Mouse (Mus musculus): ENCODE measurements around the gene Fbxl7. TPM values are rescaled to one million over a fixed set of nuclear protein-coding genes. Genes with fewer than 3 reads are reported as not detected.
A peak's percentile ranks its signal among the peaks of the same experiment; 100 is the strongest.

Gene Fbxl7
- polyA plus RNA-seq, 1 experiment: 2.9 TPM

DNA sequence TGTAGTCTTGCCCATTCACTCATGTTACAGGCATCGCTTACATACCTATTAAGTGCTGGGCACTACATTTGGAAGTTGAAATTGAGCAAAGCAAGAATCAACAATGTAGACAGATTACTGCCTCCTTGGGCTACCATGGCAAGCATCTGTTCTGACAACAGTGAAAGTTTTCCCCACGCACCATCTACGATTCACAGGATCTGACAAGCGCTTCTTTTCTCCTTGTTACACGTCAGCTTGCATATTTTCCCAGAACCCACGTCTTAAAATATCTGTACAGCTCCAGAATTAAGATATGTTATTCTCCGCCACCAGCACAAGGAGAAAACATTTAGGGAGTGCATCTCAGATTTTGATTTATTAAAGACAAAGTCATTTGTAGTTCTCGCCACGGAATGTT, 213.1 kb downstream of the Fbxl7 start:
- 81% methylated on average over 9 of the region's 9 CpGs for WGBS

DNA sequence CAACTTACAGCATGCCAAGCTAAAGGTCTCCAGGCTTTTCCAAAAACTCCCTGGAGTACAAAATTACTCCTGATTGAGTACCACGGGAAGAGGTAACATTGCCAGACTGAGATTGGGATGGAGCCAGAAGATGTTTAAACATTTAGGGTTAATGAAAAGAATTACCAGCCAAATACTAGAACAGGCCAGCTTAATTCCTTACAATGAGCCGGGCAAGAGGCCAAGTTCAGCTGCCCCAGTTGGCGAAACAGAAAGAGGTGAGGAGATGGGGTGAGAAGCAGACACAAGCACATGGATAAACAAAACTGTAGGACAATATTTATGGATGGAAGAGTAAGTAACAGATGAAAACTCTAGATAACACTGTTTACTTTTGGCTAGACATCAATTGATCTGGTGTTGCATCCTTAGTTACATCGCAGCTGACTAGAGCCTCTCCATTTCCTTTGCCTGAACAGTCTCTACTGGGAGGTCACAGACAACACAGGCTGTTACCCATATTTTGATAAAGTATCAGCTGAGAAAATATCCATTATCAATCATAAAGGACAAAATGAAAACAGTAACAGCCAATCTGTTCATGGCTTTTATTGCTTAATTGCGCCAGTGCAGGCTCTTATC, 222.0 kb downstream of the Fbxl7 start:
- Histone ChIP-seq H3K4me1 (ENCODE audit: control insufficient read depth, insufficient read depth, low read length) (no peaks in the 10 kb centered on the region), H3K27ac (ENCODE audit: insufficient read depth, low read depth, low read length) (no peak overlapping the region), H3K27me3 (replicated peaks; ENCODE audit: control insufficient read depth, insufficient read depth, low read length) (no peaks in the 10 kb centered on the region), H3K36me3 (ENCODE audit: control insufficient read depth, insufficient read depth, low read length) (no peaks in the 10 kb centered on the region), H3K4me3 (ENCODE audit: insufficient read depth, low read depth, low read length) (no peak overlapping the region)
- 52% methylated on average over 5 of the region's 5 CpGs for WGBS
- TF ChIP-seq CTCF (conservative IDR thresholded peaks at IDR 0.05; ENCODE audit: insufficient read depth, insufficient read length, low read depth, low read length) (no peak), POLR2A (IDR thresholded peaks at IDR 0.05; ENCODE audit: low read depth, low read length) (no peak)
- peak; percentile 40 for DNase-seq

More for the DNA sequence above, 213.1 kb downstream of the Fbxl7 start:
- Histone ChIP-seq H3K4me1 (ENCODE audit: control insufficient read depth, insufficient read depth, low read length) (no peaks in the 10 kb centered on the region), H3K27ac (ENCODE audit: insufficient read depth, low read depth, low read length) (no peak overlapping the region), H3K4me3 (ENCODE audit: insufficient read depth, low read depth, low read length) (no peak overlapping the region), H3K36me3 (ENCODE audit: control insufficient read depth, insufficient read depth, low read length) (no peaks in the 10 kb centered on the region), H3K27me3 (replicated peaks; ENCODE audit: control insufficient read depth, insufficient read depth, low read length) (no peaks in the 10 kb centered on the region)
- no peak for DNase-seq
- TF ChIP-seq CTCF (conservative IDR thresholded peaks at IDR 0.05; ENCODE audit: insufficient read depth, insufficient read length, low read depth, low read length) (no peak), POLR2A (IDR thresholded peaks at IDR 0.05; ENCODE audit: low read depth, low read length) (no peak)

DNA sequence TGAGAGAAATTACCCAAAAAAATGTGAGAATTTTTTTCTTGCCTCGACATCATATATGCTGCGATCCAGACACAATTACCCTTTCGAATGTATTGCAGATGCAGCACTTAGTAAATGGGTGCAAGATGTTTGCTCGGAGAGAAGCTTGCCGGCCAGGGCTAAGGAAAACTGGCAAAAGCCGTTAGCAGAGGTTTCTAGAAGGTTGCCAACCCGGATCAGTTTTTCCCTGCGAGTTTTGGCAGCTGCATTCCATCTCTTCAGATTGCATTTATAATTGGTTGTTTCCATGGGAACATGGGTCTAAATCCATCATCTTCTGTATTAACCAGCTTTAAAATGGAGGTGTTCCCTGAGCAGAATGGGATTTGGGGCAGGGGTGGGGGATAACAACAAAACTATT, 240.4 kb downstream of the Fbxl7 start:
- no peak for DNase-seq
- H3K36me3 ChIP-seq (ENCODE audit: control insufficient read depth, insufficient read depth, low read length): no peaks in the 10 kb centered on the region
- 89% methylated on average over 8 of the region's 8 CpGs for WGBS

DNA sequence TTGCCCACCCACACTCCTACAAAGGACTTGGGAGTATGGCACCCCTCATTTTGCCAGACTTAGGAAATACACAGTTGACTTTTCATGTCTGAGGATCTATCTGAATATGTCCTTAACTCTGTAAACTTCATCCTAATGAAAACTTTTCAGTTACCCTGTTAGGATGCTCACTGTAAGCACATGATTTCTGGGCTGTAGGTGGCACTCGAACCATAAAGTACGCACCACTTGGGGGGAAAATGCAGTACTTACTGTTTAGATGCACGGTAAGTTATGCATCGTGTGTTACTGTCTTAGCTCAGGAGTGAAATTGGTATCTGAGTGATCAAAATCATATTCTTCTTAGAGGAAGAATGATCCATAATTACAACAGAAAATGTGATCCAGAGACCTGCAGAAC, 252.8 kb downstream of the Fbxl7 start:
- no peak for TF ChIP-seq POLR2A (IDR thresholded peaks at IDR 0.05; ENCODE audit: low read depth, low read length)
- TF ChIP-seq CTCF (conservative IDR thresholded peaks at IDR 0.05; ENCODE audit: insufficient read depth, insufficient read length, low read depth, low read length): no peak

More for the DNA sequence above, 240.4 kb downstream of the Fbxl7 start:
- TF ChIP-seq CTCF (conservative IDR thresholded peaks at IDR 0.05; ENCODE audit: insufficient read depth, insufficient read length, low read depth, low read length): no peak
- no peak for TF ChIP-seq POLR2A (IDR thresholded peaks at IDR 0.05; ENCODE audit: low read depth, low read length)
- H3K4me1 ChIP-seq (ENCODE audit: control insufficient read depth, insufficient read depth, low read length): no peaks in the 10 kb centered on the region
- H3K4me3 ChIP-seq (ENCODE audit: insufficient read depth, low read depth, low read length): no peak overlapping the region
- H3K27me3 ChIP-seq (replicated peaks; ENCODE audit: control insufficient read depth, insufficient read depth, low read length): no peaks in the 10 kb centered on the region
- H3K27ac ChIP-seq (ENCODE audit: insufficient read depth, low read depth, low read length): no peak overlapping the region

DNA sequence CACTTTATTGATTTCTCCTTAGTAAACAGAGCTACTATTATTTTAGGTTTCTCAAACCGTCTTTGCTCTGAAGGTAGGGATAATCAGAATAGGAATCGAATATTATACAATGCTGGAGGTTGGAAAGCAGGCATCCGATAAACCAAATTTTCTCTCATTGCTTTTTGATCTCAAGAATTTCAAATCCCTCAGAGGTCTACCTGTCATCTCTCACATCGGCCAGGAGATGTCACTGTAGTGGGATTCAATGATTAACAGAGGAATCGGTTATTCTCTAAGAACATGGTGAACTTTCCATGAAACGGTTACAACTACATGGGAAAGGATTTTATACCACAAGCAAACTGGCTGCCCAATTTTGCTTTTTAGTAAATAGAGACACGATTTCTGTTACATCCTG, 255.7 kb downstream of the Fbxl7 start:
- peak; percentile 37 for DNase-seq
- no peak for TF ChIP-seq CTCF (conservative IDR thresholded peaks at IDR 0.05; ENCODE audit: insufficient read depth, insufficient read length, low read depth, low read length)
- TF ChIP-seq POLR2A (IDR thresholded peaks at IDR 0.05; ENCODE audit: low read depth, low read length): no peak
- no peaks in the 10 kb centered on the region for H3K36me3 ChIP-seq (ENCODE audit: control insufficient read depth, insufficient read depth, low read length)
- no peaks in the 10 kb centered on the region for H3K4me1 ChIP-seq (ENCODE audit: control insufficient read depth, insufficient read depth, low read length)
- 49% methylated on average over 7 of the region's 7 CpGs for WGBS
- no peak overlapping the region for H3K27ac ChIP-seq (ENCODE audit: insufficient read depth, low read depth, low read length)
- H3K27me3 ChIP-seq (replicated peaks; ENCODE audit: control insufficient read depth, insufficient read depth, low read length): no peaks in the 10 kb centered on the region; the same call in 1 of the 2 replicates
- no peak overlapping the region for H3K4me3 ChIP-seq (ENCODE audit: insufficient read depth, low read depth, low read length)

More for the DNA sequence above, 252.8 kb downstream of the Fbxl7 start:
- no peak overlapping the region for H3K4me3 ChIP-seq (ENCODE audit: insufficient read depth, low read depth, low read length)
- no peak for DNase-seq
- no peaks in the 10 kb centered on the region; the same call in 1 of the 2 replicates for H3K27me3 ChIP-seq (replicated peaks; ENCODE audit: control insufficient read depth, insufficient read depth, low read length)
- H3K36me3 ChIP-seq (ENCODE audit: control insufficient read depth, insufficient read depth, low read length): no peaks in the 10 kb centered on the region
- 85% methylated on average over 4 of the region's 4 CpGs for WGBS
- no peaks in the 10 kb centered on the region for H3K4me1 ChIP-seq (ENCODE audit: control insufficient read depth, insufficient read depth, low read length)
- H3K27ac ChIP-seq (ENCODE audit: insufficient read depth, low read depth, low read length): no peak overlapping the region

DNA sequence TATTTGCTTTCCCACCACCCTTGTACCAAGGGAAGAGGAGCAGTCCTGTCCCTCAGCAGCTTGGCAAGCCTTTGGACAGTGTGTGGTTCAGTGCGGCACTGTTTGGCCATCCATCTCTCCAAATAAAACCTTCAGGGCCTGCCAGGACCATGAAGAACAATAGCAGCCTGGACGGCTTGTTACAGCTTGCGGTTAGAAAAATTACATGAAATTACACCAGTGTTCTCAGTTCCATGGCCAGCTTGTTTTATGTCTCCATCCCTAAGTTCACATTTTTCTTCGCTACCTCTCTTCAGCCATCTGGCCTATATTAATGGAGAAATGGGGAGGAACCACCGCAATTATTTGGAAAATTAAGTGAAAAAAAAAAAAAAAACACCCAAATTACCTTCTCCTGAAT, 259.8 kb downstream of the Fbxl7 start:
- no peak for DNase-seq
- Histone ChIP-seq H3K4me1 (ENCODE audit: control insufficient read depth, insufficient read depth, low read length) (no peaks in the 10 kb centered on the region), H3K27me3 (replicated peaks; ENCODE audit: control insufficient read depth, insufficient read depth, low read length) (no peaks in the 10 kb centered on the region), H3K36me3 (ENCODE audit: control insufficient read depth, insufficient read depth, low read length) (no peaks in the 10 kb centered on the region), H3K4me3 (ENCODE audit: insufficient read depth, low read depth, low read length) (no peak overlapping the region), H3K27ac (ENCODE audit: insufficient read depth, low read depth, low read length) (no peak overlapping the region)
- 94% methylated on average over 5 of the region's 5 CpGs for WGBS
- TF ChIP-seq POLR2A (IDR thresholded peaks at IDR 0.05; ENCODE audit: low read depth, low read length): no peak
- TF ChIP-seq CTCF (conservative IDR thresholded peaks at IDR 0.05; ENCODE audit: insufficient read depth, insufficient read length, low read depth, low read length): no peak

DNA sequence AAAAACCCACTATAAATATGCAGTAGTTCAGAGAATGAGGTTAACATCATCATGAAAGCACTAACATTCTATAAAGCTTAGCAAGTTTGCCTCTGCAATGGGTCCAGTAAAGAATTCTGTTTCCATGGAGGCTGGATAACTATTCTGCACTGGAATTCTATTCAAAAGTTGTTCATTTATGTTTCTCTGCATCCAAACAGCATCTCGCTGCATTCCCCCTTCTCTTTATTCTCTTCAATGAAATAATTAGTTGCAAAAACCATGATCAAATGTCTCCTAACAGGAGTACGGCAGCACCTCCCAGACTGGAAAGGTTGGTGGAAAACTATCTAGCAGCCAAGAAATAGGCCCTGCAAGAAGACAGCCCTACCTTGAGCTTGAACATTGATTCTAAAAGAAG, 267.2 kb downstream of the Fbxl7 start:
- TF ChIP-seq CTCF (conservative IDR thresholded peaks at IDR 0.05; ENCODE audit: insufficient read depth, insufficient read length, low read depth, low read length): no peak
- TF ChIP-seq POLR2A (IDR thresholded peaks at IDR 0.05; ENCODE audit: low read depth, low read length): no peak
- Histone ChIP-seq H3K36me3 (ENCODE audit: control insufficient read depth, insufficient read depth, low read length) (no peaks in the 10 kb centered on the region), H3K27ac (ENCODE audit: insufficient read depth, low read depth, low read length) (no peak overlapping the region), H3K4me1 (ENCODE audit: control insufficient read depth, insufficient read depth, low read length) (no peaks in the 10 kb centered on the region), H3K4me3 (ENCODE audit: insufficient read depth, low read depth, low read length) (no peak overlapping the region), H3K27me3 (replicated peaks; ENCODE audit: control insufficient read depth, insufficient read depth, low read length) (no peaks in the 10 kb centered on the region)
- DNase-seq: no peak
- WGBS: 90% methylated on average over 2 of the region's 2 CpGs

Measured in kidney, adult 2 months (tissue).